Mouse (Mus musculus): ENCODE measurements at regions not wholly inside any gene's neighbourhood (a gene's known extent, or its start where the extent isn't known, plus 50 kb on each side); places are given as distances from the start of the nearest gene placed in this dataset.
A peak's percentile ranks its signal among the peaks of the same experiment; 100 is the strongest.

GRCm38 (mm10) chr19:14786868-14787267 lies 189.0 kb upstream of the Tle4 start:
- H3K4me2 ChIP-seq (ENCODE audit: low read depth, low read length, severe bottlenecking): no peak overlapping the region

DNA sequence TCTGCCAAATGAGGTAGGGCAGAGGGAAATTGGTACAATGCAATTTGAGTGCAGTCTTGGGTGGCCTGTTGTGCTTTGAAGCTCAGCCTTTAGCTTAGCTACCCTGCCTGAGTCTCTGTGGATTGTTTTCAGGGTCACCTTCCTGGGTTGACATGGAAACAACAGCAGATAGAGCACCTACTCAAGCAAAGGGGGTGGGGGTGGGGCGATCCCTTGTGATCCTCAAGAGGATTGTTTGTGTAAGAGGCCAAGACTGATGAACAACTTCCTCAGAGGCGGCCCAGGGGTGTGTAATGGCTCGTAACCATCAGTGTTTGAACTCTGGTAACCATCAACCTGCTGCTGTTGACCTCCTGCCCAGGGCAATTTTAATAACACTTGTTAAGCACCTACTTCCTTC lies 187.8 kb upstream of the Tle4 start:
- peaks cover 4% of the 10 kb centered on the region; the same call in 1 of the 2 replicates for H3K4me1 ChIP-seq (replicated peaks; ENCODE audit: control insufficient read depth, insufficient read depth, low read length)
- no peak overlapping the region for H3K27ac ChIP-seq (ENCODE audit: low read depth, low read length)
- 27% methylated on average over 3 of the region's 3 CpGs for WGBS
- no peak overlapping the region for H3K4me3 ChIP-seq (ENCODE audit: low read depth, low read length)
- H3K9me3 ChIP-seq (ENCODE audit: control insufficient read depth, low read length): no peaks in the 10 kb centered on the region
- H3K36me3 ChIP-seq (ENCODE audit: control insufficient read depth, insufficient read depth, low read length): no peaks in the 10 kb centered on the region
- no peak; the same call in 1 of the 2 replicates for ATAC-seq (replicated peaks; ENCODE audit: low FRiP score)
- H3K4me2 ChIP-seq (ENCODE audit: low read depth, low read length, severe bottlenecking): no peak overlapping the region
- no peak overlapping the region for H3K9ac ChIP-seq (ENCODE audit: low read length)
- peak; percentile 54 for DNase-seq (ENCODE audit: low spot score)
- H3K27me3 ChIP-seq (ENCODE audit: control insufficient read depth, insufficient read depth, low read length): no peaks in the 10 kb centered on the region

More at GRCm38 (mm10) chr19:14786868-14787267, 189.0 kb upstream of the Tle4 start:
- WGBS: 85% methylated on average over 8 of the region's 8 CpGs
- H3K36me3 ChIP-seq (ENCODE audit: control insufficient read depth, insufficient read depth, low read length): no peaks in the 10 kb centered on the region
- DNase-seq (ENCODE audit: low spot score) (no peak), ATAC-seq (replicated peaks; ENCODE audit: low FRiP score) (no peak)
- no peaks in the 10 kb centered on the region for H3K27me3 ChIP-seq (ENCODE audit: control insufficient read depth, insufficient read depth, low read length)
- H3K9ac ChIP-seq (ENCODE audit: low read length): no peak overlapping the region
- H3K27ac ChIP-seq (ENCODE audit: low read depth, low read length): no peak overlapping the region
- H3K9me3 ChIP-seq (ENCODE audit: control insufficient read depth, low read length): no peaks in the 10 kb centered on the region
- H3K4me3 ChIP-seq (ENCODE audit: low read depth, low read length): no peak overlapping the region
- peaks cover 4% of the 10 kb centered on the region; the same call in 1 of the 2 replicates for H3K4me1 ChIP-seq (replicated peaks; ENCODE audit: control insufficient read depth, insufficient read depth, low read length)

DNA sequence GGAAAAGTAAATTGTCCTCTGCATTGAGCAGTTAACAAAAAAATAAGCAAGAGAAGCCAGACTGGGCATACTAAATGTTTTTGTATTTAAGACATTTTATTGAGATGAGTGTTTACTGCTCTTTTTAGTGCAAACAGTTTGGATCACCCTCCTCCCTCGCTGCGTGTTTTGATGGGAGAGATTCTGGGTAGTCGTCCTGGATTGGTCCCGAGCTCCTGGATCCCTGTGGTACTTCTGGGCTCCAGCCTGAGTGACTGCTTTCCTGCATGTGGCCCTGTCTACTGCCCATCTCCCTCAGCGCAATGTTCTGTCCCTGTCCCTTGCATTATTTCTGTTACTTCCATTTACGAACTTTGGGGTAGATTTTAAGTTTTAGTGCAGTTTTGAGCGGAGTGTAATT lies 179.9 kb upstream of the Tle4 start:
- Histone ChIP-seq H3K4me1 (replicated peaks; ENCODE audit: control insufficient read depth, insufficient read depth, low read length) (no peaks in the 10 kb centered on the region; the same call in 1 of the 2 replicates), H3K27ac (ENCODE audit: low read depth, low read length) (no peak overlapping the region), H3K9ac (ENCODE audit: low read length) (no peak overlapping the region), H3K9me3 (ENCODE audit: control insufficient read depth, low read length) (no peaks in the 10 kb centered on the region), H3K36me3 (ENCODE audit: control insufficient read depth, insufficient read depth, low read length) (no peaks in the 10 kb centered on the region), H3K4me3 (ENCODE audit: low read depth, low read length) (no peak overlapping the region), H3K27me3 (ENCODE audit: control insufficient read depth, insufficient read depth, low read length) (no peaks in the 10 kb centered on the region; the same call in 1 of the 2 replicates), H3K4me2 (ENCODE audit: low read depth, low read length, severe bottlenecking) (peak overlapping the region; percentile 26; the same call in 1 of the 2 replicates)
- ATAC-seq (replicated peaks; ENCODE audit: low FRiP score): peak; percentile 54; the same call in 1 of the 2 replicates
- WGBS: 23% methylated on average over 7 of the region's 7 CpGs
- DNase-seq (ENCODE audit: low spot score): no peak

DNA sequence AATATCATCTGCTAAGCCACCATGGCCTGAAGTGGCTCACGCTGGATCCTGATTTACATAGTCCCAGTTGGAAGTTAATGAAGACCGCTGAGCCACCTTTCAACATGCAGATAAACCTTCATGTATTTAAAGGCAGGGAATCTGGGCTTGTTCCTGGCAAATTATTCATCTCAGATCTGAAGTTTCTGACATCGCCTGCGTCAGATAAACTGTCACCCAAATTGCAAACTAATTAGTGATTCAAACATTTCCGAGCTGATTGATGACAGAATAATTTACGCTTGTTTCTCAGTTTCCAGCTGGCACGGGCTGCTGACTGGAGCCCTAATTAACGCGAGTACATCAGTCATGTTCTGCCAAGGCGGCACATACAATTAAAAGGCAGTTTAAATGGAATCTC lies 179.3 kb upstream of the Tle4 start:
- no peaks in the 10 kb centered on the region; the same call in 1 of the 2 replicates for H3K27me3 ChIP-seq (ENCODE audit: control insufficient read depth, insufficient read depth, low read length)
- ATAC-seq (replicated peaks; ENCODE audit: low FRiP score): peak; percentile 88
- DNase-seq (ENCODE audit: low spot score): peak; percentile 71
- WGBS: 2% methylated on average over 10 of the region's 10 CpGs
- no peaks in the 10 kb centered on the region for H3K36me3 ChIP-seq (ENCODE audit: control insufficient read depth, insufficient read depth, low read length)
- no peaks in the 10 kb centered on the region; the same call in 1 of the 2 replicates for H3K4me1 ChIP-seq (replicated peaks; ENCODE audit: control insufficient read depth, insufficient read depth, low read length)
- H3K4me2 ChIP-seq (ENCODE audit: low read depth, low read length, severe bottlenecking): peak overlapping the region; percentile 26; the same call in 1 of the 2 replicates
- no peak overlapping the region for H3K27ac ChIP-seq (ENCODE audit: low read depth, low read length)
- H3K4me3 ChIP-seq (ENCODE audit: low read depth, low read length): no peak overlapping the region
- H3K9ac ChIP-seq (ENCODE audit: low read length): no peak overlapping the region
- H3K9me3 ChIP-seq (ENCODE audit: control insufficient read depth, low read length): no peaks in the 10 kb centered on the region

DNA sequence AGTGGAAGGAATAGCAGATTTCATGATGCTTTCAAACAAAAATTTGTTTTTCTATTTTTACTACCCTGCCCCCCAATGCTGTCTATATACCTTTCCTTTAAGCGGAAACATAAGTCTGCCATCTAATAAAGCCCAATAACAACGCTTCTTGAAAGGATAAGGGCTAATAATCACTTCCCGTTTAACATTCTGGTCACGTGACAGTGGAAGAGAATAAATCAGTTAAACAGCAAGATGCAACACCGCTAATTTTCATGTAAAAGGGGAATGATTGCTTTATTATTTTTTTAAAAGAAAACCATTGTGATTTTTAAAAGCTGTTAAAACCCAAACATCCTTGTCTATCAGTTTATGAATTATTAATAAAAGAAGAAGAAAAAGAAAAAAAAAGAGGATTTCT lies 178.9 kb upstream of the Tle4 start:
- Histone ChIP-seq H3K4me3 (ENCODE audit: low read depth, low read length) (no peak overlapping the region), H3K36me3 (ENCODE audit: control insufficient read depth, insufficient read depth, low read length) (no peaks in the 10 kb centered on the region), H3K4me2 (ENCODE audit: low read depth, low read length, severe bottlenecking) (0 out of 2 replicates have a peak overlapping the region, but pooled peaks have one; percentile 26), H3K9me3 (ENCODE audit: control insufficient read depth, low read length) (no peaks in the 10 kb centered on the region), H3K27ac (ENCODE audit: low read depth, low read length) (0 out of 2 replicates have a peak overlapping the region, but pooled peaks have one; percentile 47), H3K4me1 (replicated peaks; ENCODE audit: control insufficient read depth, insufficient read depth, low read length) (no peaks in the 10 kb centered on the region; the same call in 1 of the 2 replicates), H3K27me3 (ENCODE audit: control insufficient read depth, insufficient read depth, low read length) (no peaks in the 10 kb centered on the region; the same call in 1 of the 2 replicates), H3K9ac (ENCODE audit: low read length) (no peak overlapping the region)
- ATAC-seq (replicated peaks; ENCODE audit: low FRiP score) (no peak; the same call in 1 of the 2 replicates), DNase-seq (ENCODE audit: low spot score) (no peak)
- WGBS: 36% methylated on average over 5 of the region's 5 CpGs

DNA sequence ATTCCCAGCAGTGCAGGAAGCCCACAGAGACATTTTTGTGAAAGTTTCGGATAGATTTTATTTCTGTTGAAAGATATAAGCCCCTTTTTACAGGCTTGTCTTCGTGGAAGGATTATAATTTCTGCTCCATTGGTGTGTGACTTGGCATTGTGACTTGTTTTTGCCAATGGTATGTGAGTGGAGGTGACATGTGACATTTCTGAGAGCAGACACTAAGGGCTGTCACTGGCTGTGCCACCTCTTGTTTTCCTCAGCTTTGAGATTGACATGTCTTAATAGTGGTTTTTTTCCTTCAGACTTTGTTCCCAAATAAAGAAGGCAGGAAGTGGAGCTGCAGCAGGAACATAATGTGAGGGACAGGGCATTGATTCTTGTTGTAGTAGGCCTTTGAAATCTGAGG lies 174.9 kb upstream of the Tle4 start:
- no peak for DNase-seq (ENCODE audit: low spot score)
- ATAC-seq (replicated peaks; ENCODE audit: low FRiP score): no peak
- Histone ChIP-seq H3K27me3 (ENCODE audit: control insufficient read depth, insufficient read depth, low read length) (no peaks in the 10 kb centered on the region), H3K4me3 (ENCODE audit: low read depth, low read length) (no peak overlapping the region), H3K36me3 (ENCODE audit: control insufficient read depth, insufficient read depth, low read length) (no peaks in the 10 kb centered on the region), H3K9ac (ENCODE audit: low read length) (no peak overlapping the region), H3K4me1 (replicated peaks; ENCODE audit: control insufficient read depth, insufficient read depth, low read length) (no peaks in the 10 kb centered on the region; the same call in 1 of the 2 replicates), H3K27ac (ENCODE audit: low read depth, low read length) (no peak overlapping the region), H3K9me3 (ENCODE audit: control insufficient read depth, low read length) (no peaks in the 10 kb centered on the region), H3K4me2 (ENCODE audit: low read depth, low read length, severe bottlenecking) (no peak overlapping the region)
- WGBS: 59% methylated on average over 2 of the region's 2 CpGs

- Histone ChIP-seq H3K4me2 (ENCODE audit: low read depth, low read length, severe bottlenecking) (no peak overlapping the region), H3K27me3 (ENCODE audit: control insufficient read depth, insufficient read depth, low read length) (no peaks in the 10 kb centered on the region), H3K4me3 (ENCODE audit: low read depth, low read length) (no peak overlapping the region), H3K27ac (ENCODE audit: low read depth, low read length) (no peak overlapping the region), H3K36me3 (ENCODE audit: control insufficient read depth, insufficient read depth, low read length) (no peaks in the 10 kb centered on the region), H3K9ac (ENCODE audit: low read length) (no peak overlapping the region), H3K9me3 (ENCODE audit: control insufficient read depth, low read length) (no peaks in the 10 kb centered on the region), H3K4me1 (replicated peaks; ENCODE audit: control insufficient read depth, insufficient read depth, low read length) (no peaks in the 10 kb centered on the region)
- DNase-seq (ENCODE audit: low spot score) (no peak), ATAC-seq (replicated peaks; ENCODE audit: low FRiP score) (no peak)
These were observed 154.8 kb upstream of the Tle4 start for GRCm38 (mm10) chr19:14752646-14753045.

GRCm38 (mm10) chr19:14742361-14742760 lies 144.5 kb upstream of the Tle4 start:
- ATAC-seq (replicated peaks; ENCODE audit: low FRiP score) (no peak), DNase-seq (ENCODE audit: low spot score) (no peak)
- H3K9me3 ChIP-seq (ENCODE audit: control insufficient read depth, low read length): no peaks in the 10 kb centered on the region
- no peak overlapping the region for H3K4me2 ChIP-seq (ENCODE audit: low read depth, low read length, severe bottlenecking)
- no peak overlapping the region for H3K9ac ChIP-seq (ENCODE audit: low read length)
- no peak overlapping the region for H3K4me3 ChIP-seq (ENCODE audit: low read depth, low read length)
- no peak overlapping the region for H3K27ac ChIP-seq (ENCODE audit: low read depth, low read length)
- no peaks in the 10 kb centered on the region for H3K36me3 ChIP-seq (ENCODE audit: control insufficient read depth, insufficient read depth, low read length)
- H3K4me1 ChIP-seq (replicated peaks; ENCODE audit: control insufficient read depth, insufficient read depth, low read length): no peaks in the 10 kb centered on the region
- no peaks in the 10 kb centered on the region for H3K27me3 ChIP-seq (ENCODE audit: control insufficient read depth, insufficient read depth, low read length)
- 94% methylated on average over 3 of the region's 3 CpGs for WGBS

GRCm38 (mm10) chr19:14740936-14741335 lies 143.1 kb upstream of the Tle4 start:
- DNase-seq (ENCODE audit: low spot score): no peak
- Histone ChIP-seq H3K4me1 (replicated peaks; ENCODE audit: control insufficient read depth, insufficient read depth, low read length) (no peaks in the 10 kb centered on the region), H3K27ac (ENCODE audit: low read depth, low read length) (no peak overlapping the region), H3K36me3 (ENCODE audit: control insufficient read depth, insufficient read depth, low read length) (no peaks in the 10 kb centered on the region), H3K9me3 (ENCODE audit: control insufficient read depth, low read length) (no peaks in the 10 kb centered on the region), H3K4me2 (ENCODE audit: low read depth, low read length, severe bottlenecking) (no peak overlapping the region), H3K4me3 (ENCODE audit: low read depth, low read length) (no peak overlapping the region), H3K27me3 (ENCODE audit: control insufficient read depth, insufficient read depth, low read length) (no peaks in the 10 kb centered on the region), H3K9ac (ENCODE audit: low read length) (no peak overlapping the region)
- WGBS: 95% methylated on average over 1 of the region's 1 CpGs
- no peak for ATAC-seq (replicated peaks; ENCODE audit: low FRiP score)

Measured in forebrain, embryonic 11.5 days (tissue).